Mouse (Mus musculus) thymus, postnatal 0 days (tissue): ENCODE results near the gene Tmem121. TPM values are rescaled to one million over a fixed set of nuclear protein-coding genes. Genes with fewer than 3 reads are reported as not detected.
A peak's percentile ranks its signal among the peaks of the same experiment; 100 is the strongest.

Experiments
- DNase-seq: peaks from one replicate; pipeline ENCODE4 v3.0.0-alpha.2; 2015; ENCODE audit warnings: low spot score
- polyA plus RNA-seq: library from polyadenylated mRNA; unstranded; fragments of >200 nt; fragmentation: Nextera tagmentation; extraction: Ambion mirVana; gene quantifications from 2 replicates; pipeline ENCODE4 v1.2.1, GENCODE M21; 2015

Tmem121 gene
- polyA plus RNA-seq, 1 experiment from 2014 or later = 37.2 TPM

- no peak for DNase-seq
Measured at GRCm38 (mm10) chr12:113148381-113149035, 37.2 kb upstream of the Tmem121 start.

- DNase-seq = no peak
Measured at GRCm38 (mm10) chr12:113149341-113149740, 36.4 kb upstream of the Tmem121 start.

DNA sequence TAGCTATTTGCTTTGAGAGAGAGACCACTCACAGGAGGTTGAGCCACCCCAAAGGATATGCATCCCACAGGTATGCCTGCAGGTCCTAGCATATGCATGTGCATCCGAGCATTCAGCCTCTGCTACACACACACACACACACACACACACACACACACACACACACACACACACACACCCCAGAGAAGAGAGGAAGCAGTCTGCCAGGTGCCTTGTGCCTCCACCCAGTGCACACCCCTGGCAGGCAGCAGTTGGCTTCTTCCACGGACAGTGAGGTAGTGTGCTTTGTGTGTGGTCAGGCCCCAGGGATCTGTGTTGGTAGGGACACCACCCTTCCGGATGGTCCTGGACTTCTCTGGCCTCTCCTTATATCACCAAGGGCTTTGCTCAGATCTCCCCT, 35.8 kb upstream of the Tmem121 start:
- DNase-seq = no peak

DNA sequence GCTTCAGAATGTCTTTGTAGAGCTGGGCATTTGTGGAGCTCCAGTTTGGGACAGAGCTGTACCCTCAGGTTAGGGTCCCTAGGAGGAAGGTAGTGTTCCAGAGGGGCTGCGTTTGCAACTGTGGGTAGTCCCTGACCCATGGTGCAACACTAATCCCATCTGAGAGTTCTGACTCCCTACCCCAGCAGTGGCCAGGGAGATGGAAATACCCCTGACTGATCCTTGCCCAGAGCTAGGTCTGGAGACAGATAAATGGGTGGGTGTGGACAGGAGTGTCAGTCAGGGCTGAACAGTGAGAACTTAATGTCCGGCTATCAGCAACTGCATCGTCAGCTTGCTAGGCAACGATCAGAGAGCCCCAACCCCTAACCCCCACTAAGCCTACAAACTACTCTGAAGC, 35.1 kb upstream of the Tmem121 start:
- DNase-seq = no peak

DNA sequence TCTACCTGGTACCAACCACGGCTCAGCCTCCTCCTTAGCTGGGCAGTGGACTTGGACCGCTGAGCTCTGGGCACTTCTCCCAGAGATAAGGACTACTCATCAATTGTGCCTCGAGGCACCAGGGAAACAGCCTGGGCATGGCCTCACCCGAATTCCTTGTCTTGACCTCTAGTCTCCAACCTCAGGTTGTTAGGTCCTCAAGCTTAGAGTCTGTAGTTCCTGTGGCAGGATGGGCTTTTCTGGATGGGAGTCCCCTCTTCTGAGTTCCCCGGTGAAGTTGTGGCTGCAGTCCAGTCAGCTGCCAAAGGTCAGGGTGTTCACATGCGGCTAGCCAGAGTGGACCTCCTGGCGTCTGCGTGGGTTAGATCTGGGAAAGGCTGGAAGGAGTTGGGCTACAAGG, 34.7 kb upstream of the Tmem121 start:
- no peak for DNase-seq

DNA sequence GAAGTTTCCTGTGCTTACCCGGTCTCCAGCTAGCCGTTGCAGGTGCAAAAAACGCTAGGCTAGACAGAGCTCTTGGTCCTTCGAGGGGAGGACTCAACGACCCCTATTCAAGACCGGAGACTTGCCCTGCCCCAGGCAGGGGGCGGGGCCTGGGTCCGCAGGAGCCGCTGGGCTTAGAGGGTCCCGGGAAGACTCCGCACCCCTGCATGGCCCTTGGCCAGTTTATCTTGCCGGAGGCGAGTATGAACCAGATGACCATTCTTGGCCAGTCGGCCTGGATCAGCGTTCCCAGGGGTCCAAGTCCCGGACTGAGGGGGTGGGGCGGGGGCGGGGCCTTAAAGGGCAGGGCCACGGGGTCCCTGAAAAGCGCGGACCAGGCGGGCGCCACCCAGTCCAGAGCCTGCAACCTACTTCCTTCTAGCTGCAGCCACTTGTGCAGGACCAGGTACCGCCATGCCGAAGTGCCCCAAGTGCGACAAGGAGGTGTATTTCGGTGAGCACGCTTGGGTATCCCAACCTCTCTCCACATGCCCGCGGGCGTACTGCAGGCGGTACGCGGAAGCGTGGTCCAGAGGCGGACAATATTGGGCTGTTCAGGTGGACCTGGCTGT, 34.0 kb upstream of the Tmem121 start:
- peak; percentile 39 for DNase-seq

GRCm38 (mm10) chr12:113152272-113152661, 33.5 kb upstream of the Tmem121 start:
- peak; percentile 72 for DNase-seq

DNA sequence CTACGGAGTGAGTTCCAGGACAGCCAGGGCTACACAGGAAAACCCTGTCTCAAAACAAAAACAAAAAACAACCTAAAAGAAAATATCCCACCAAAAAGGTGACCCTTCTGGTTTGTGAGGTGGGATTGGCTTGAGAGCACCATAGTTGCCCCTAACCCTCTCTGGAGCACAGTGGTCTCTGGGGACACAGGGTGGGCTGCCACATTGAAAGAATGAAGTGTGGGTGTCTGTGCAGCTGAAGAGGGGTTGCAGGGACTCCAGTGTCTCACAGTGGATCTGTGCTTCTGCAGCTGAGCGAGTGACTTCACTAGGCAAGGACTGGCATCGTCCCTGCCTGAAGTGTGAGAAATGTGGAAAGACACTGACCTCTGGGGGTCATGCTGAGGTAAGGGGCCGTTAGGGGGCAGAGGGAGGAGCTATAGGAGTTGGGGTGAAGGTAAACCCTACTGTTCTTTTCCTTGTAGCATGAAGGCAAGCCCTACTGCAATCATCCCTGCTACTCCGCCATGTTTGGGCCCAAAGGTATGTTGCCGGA, 32.7 kb upstream of the Tmem121 start:
- no peak for DNase-seq

GRCm38 (mm10) chr12:113153971-113154370, 31.8 kb upstream of the Tmem121 start:
- no peak for DNase-seq

GRCm38 (mm10) chr12:113154747-113155075, 31.0 kb upstream of the Tmem121 start:
- DNase-seq = no peak

GRCm38 (mm10) chr12:113155076-113155771, 30.5 kb upstream of the Tmem121 start:
- peak; percentile 62 for DNase-seq

- peak; percentile 100 for DNase-seq
Measured at GRCm38 (mm10) chr12:113155887-113156539, 29.7 kb upstream of the Tmem121 start, which contains the start of gene Tedc1. Gene Tedc1 (plus strand): TSS chr12:113156421.

GRCm38 (mm10) chr12:113156540-113156929, 29.2 kb upstream of the Tmem121 start:
- peak; percentile 60 for DNase-seq

GRCm38 (mm10) chr12:113157002-113157401, 28.7 kb upstream of the Tmem121 start:
- no peak for DNase-seq

- DNase-seq = no peak
Measured at GRCm38 (mm10) chr12:113157521-113157920, 28.2 kb upstream of the Tmem121 start.

DNA sequence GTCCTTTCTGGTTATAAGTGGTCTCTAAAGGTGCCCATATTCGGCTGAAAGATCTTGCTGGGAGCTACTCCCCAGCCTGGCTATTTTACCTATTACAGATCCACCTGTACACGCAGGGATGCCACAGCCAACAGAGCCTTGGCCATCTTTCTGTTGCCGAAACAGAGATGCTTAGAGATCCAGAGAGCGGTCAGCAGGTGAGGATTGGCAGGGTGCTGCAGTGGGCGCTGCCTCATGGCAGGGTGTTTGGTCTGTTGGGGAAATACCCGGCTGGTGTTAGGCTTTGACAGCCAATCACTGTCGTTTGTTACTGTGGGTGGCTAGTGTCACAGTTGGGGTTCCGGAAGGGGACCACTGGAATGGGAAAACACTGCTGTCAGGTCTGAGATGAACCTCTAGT, 27.8 kb upstream of the Tmem121 start:
- no peak for DNase-seq

GRCm38 (mm10) chr12:113163561-113164006, 22.1 kb upstream of the Tmem121 start:
- no peak for DNase-seq

DNA sequence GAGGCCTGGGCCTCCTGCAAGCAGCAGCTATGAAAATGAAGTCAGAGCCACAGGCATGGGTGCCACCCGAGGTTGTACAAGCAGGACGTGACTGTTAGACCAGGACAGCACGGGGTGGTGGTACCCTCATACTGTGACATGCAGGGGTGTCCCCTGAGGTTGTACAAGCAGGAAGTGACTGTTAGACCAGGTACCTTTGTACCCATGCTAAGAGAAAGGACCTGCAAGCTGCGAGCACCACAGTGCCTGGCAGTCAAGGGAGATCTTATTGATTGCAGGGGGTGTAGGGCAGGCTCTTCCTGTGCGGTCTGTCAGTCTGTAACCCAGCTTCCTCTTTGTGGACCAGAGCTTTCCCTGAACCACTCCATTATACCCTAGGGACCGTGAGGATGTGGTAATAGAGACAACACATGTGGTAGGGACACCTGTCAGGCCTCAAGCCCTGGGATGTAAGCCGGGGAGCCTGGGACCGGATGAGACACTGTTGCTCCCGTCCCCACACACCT, 17.6 kb upstream of the Tmem121 start:
- DNase-seq = peak; percentile 84

DNA sequence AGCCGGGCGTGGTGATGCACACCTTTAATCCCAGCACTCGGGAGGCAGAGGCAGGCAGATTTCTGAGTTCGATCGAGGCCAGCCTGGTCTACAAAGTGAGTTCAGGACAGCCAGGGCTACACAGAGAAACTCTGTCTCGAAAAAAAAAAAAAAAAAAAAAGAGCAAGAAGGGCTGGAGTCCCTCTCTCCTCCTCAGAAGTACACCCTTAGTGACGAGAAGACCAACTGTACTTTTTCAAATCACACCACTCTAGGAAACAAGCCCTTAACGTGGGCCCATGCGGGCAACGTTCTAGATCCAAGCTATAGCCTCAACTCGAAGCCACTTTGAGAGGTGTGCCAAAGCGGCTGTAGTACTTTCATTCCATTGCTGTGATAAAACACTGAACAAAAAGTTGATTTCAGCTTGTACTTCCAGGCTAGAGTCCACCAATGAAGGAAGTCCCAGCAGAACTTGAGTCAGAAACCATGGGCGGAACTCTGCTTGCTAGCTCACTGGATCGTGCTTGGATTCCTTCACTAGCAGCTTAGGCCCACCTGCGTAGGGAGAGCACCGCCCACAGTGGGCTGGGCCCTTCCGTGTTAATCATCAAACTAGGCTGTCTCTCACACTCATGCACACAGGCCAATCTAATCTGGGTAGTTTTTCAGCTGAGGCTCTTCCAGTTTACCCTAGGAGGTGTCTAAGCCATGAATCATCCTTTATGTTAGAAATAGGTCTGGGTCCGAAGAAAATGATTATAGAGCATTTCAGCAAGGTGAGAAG, 8.6 kb upstream of the Tmem121 start:
- DNase-seq = no peak

DNA sequence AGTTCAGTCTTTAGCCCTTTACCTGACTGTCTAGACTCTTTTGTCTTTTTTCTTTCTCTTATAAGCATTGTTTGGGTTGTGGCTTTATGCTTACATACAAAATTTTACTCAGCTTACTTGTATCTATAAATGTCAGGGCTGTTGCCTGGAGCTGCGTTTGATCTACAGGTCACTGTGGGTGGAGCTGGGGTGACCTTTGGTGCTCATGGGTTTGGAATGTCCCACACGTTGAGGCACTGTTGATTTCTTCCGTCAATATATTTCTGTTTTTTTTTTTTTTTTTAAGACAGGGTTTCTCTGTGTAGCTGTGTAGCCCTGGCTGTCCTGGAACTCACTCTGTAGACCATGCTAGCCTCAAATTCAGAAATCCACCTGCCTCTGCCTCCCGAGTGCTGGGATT, 4.7 kb upstream of the Tmem121 start:
- no peak for DNase-seq

- DNase-seq = peak; percentile 20
Measured at GRCm38 (mm10) chr12:113184945-113185344, 785 bp upstream of the Tmem121 start.
